Mouse (Mus musculus): ENCODE measurements around the gene Frmd4a.

The Frmd4a gene

DNA sequence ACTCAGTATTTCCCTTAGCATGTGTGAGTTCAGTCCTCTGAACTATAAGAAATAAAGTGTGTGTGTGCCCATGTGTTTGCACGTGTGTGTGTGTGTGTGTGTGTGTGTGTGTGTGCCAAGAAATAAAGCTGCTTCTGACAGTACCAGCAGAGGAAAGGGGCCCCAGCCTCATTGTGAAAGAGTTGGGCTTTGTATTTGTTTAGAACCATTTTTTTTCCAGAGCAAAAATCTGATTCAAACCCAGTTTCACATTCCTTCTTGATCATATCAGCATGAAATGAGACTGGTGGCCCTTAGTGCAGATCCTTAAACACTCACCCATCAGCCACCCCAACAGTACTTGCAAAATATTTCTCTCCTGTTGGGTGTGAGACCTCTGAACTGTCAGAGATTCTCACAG lies 382.2 kb downstream of the Frmd4a start:
- DNase-seq, result no peak

DNA sequence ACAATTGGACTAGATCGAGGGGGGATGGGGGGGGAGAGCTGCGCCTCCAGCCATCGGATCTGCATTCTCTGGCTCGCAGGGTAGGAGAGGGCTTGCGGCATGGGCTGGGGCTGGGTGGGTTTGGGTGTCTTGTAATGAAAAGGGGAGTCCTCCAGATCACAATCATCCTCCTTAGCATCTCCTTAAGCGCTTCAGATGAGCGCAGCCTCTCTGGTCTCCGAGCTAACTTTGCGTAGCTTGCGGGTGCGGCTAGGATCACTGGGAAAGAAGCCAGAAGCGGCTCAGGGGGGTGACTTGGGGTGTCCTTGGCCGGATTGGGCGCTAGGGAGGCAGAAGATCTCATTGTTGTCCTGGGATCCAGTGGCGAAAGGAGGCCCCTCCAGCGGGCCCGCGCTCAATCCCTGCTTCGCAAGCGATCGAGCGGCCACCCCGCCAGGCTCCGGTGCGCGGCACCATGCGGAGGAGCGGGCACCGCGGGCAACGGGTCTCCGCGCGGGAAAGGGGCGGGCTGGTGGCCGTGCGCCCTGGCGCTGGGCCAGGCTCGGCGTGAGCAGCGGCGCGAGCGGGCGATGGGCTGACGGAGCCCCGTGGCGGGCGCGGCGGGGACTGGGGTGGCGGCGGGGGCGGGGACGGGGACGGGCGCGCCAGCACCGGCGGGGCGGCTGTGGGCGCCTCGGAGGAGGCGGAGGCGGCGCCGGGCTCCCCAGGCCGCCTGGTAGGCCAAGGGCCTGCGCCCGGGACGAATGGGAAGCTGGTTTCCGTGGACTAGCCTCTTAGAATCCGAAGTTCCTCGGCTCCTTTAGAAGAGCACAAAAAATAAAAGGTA lies 383.5 kb downstream of the Frmd4a start:
- DNase-seq, result peak; percentile 50

DNA sequence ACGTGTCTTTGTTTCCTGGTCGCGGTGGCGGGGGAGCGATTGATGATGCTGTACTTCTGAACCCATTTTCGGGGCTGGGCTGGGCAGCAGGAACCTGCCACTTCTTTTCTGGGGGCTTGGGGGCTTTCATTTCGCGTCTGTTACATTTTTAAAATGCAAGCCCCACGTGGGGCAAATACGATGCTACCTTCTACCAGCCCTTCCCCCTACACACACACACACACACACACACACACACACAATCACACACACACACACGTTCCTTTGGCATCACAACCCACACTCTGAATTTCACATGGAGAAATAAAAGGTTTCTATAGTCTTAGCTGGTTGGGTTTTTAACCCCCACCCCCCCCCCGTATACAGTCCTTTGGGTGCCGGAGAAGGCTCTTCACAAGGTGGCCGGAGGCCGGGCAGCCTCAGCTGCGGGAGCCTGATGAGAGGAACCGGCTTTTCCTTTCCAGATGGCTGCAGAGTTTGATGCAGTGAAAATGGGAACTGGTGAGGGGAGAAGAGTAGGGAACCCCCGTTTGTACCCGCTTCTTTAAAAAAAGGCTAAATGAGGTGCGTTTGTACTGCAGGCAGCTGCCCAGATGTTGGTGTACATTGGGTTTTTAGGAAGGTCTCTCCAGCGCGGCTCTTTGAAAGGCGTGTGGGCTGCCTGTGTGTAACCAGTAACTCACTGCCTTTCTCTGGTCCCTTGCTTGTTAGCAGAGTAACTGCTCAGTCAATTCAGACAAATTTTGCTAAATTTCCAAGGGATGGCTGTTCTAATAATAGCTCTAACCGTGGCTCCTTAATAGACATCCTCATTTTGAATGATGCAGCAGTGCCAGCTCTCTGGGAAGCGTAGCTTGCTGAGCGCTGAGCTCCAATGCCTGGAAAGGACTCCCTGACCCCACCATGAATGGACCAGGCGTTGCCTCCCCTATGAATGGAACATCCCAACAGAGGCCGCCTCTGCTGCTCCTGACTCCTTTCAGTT lies 384.4 kb downstream of the Frmd4a start:
- DNase-seq, result peak; percentile 65

DNA sequence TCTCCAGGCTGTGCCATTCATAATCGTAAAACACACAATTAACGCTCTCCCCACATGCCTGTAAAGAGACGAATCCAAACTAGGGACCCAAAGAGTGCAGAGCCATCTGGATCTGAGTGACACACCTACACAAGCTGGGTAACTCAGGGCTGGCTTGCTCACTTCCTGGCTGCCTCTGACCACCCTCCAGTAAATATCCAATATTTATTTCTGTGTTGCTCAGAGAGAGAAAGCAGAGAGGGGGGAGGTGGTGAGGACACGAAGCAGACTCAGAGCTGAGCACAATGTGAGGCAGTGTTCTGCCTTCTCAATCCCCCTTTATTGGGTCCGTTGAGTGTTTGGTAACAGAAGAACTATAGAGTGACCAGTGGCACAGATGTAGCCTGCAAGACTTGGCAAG lies 389.5 kb downstream of the Frmd4a start:
- DNase-seq, result no peak

GRCm38 (mm10) chr2:4409810-4410433 lies 392.4 kb downstream of the Frmd4a start:
- DNase-seq, result no peak

GRCm38 (mm10) chr2:4412870-4413595 lies 395.5 kb downstream of the Frmd4a start:
- DNase-seq, result no peak

GRCm38 (mm10) chr2:4413596-4414335 lies 396.2 kb downstream of the Frmd4a start:
- no peak for DNase-seq

- no peak for DNase-seq
These were observed 403.3 kb downstream of the Frmd4a start for GRCm38 (mm10) chr2:4420679-4421312.

DNA sequence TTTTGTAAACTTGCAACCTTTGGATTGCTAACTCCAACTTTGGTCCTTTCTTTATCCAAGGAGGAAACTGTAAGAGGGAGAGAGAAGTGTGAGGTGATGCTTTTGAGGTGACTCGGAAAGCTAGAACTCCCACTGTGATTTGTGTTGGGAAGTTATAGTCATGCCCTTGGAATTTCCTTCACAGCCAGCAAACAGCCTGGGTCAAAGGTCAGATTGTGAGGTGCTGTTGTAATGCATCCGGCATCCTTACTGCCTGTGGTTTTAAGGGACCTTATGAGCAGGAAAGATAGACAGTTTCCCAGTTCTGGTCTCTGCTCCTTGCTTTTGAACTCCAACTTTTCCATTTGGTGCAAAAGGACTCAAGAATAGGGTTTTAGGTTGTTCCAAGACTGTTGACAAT lies 404.2 kb downstream of the Frmd4a start:
- DNase-seq, result no peak

GRCm38 (mm10) chr2:4423896-4424295 lies 406.4 kb downstream of the Frmd4a start:
- no peak for DNase-seq

- DNase-seq, result no peak
These were observed 410.9 kb downstream of the Frmd4a start for GRCm38 (mm10) chr2:4428407-4428855.

DNA sequence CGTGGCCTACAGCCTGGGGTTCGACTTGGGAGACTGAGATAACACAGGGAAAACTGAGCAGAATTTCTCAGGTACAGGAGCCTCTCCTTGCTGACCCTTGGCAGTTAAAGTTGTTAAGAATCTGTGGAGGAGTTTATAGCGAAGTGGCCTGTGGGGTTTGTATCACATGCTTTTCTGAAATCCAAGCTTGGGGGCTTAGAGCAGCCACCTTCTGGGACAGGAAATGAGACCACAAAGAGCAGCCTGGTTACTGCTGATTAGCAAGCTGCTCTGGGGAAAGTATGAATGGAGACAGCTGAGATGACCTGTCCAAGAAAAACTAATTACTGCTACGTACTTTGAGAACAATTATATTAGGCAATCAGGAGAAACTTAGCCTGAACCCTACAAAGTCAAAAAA lies 415.6 kb downstream of the Frmd4a start:
- no peak for DNase-seq

GRCm38 (mm10) chr2:4435051-4435450 lies 417.5 kb downstream of the Frmd4a start:
- peak; percentile 14 for DNase-seq

DNA sequence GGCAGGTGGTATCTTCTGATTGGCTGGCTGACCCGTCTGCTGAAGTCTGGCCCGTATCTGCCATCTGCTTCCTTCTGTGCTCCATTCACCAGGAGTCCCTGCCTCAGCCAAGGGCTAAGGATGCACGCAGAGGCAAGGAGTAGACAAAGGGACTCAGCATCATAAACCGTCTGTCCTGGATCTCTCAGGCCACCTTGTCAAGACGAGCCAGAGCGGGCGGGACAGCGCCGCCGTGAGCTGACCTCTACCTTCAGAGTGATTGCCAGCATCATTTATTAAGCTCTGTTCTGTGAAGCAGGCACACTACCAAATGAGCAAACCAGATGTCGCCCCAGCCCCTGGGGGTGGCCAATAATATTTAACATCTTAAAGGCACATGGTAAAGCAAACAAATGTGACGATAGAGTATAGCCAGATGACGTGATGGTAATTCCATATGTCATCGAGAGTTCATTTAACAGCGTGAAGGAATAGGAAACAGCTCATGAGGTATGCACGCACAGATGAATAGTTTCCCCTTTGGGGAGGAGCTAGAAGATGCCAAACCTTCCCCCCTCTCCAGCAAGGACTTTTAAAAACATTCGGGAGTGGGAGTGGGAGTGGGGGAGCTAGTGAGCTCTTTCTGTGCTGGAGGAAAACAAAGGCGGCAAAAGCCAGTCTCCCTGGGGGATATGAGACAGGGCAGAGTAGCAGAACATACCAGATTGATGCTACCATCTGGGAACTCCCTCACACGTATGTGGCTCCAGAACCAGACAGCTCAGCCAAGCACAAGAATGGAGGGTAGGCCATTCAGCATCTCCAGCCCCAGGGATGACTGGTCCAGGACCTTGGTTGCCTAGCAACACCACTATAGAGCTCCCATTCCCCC lies 419.1 kb downstream of the Frmd4a start:
- peak; percentile 87 for DNase-seq

DNA sequence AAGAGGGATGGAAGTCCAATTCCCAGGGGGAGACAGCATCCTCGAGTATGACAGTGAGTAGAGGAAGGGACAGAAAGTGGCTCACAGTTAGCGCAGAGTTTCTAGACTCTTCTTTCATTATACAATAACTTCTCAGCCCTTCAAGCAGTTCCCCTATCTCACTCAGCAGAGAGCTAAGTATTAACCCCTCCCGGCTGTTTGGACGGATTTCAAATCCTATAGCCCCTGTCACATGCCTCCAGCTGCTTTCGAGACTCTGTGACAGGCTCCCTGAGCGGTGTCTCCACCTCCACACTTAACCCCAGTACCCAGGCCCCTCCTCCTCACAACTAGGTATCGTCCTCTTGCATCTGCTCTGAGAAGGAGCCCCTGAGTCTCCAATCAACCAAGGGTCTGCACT lies 421.2 kb downstream of the Frmd4a start:
- no peak for DNase-seq

DNA sequence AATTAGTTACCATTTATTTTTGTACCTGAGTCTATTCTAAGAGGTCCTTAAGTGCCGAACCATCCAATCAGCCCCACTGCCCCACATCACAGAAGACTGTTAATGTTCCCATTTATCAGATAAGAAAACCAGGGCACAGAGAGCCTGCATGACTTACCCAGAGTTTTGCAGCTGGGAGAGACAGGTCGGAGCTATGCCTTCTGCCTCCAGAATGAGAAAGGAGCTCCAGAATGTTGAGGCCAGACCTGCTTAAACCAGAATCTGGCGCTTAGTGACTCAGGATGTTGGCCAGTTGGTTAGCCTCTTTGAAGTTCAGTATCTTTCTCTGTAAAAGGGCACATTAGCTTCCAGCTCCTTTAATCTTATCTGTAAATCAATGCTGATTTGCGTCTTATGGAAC lies 422.4 kb downstream of the Frmd4a start:
- no peak for DNase-seq

DNA sequence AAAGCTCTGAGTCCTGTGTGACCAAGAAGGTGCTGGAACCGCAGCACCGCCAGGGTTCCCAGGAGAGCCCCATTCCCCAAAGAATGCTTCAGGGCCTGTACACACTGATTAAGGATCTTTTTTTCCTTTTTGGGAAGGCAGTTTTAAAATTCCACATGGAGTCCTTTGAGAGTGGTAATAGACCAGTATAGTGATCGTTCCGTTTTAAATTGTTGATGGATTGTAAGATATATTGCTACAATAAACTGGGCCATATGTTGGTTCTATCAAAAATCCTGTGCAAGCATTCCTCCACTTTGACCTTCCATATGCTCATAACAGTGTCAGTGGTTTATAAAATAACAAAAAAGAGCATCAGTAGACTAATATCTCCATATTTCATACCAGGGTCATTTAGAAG lies 424.3 kb downstream of the Frmd4a start:
- DNase-seq, result no peak

GRCm38 (mm10) chr2:4444740-4445139 lies 427.2 kb downstream of the Frmd4a start:
- no peak for DNase-seq

GRCm38 (mm10) chr2:4445629-4446400 lies 428.3 kb downstream of the Frmd4a start:
- DNase-seq, result no peak

All from cerebellum, adult 9-10 months (tissue).